Mouse (Mus musculus): ENCODE data around the gene Tmem223.
A peak's percentile ranks its signal among the peaks of the same experiment; 100 is the strongest.
"Not testable (repeated sequence)": the region's sequence is repeated elsewhere in the genome, so short reads cannot be mapped to it uniquely, and the experiment has no call there.

Gene Tmem223

GRCm38 (mm10) chr19:8770567-8771270 lies at the start of gene Tmem223:
Tmem223 (plus strand) TSS chr19:8770996.
- DNase-seq, result peak; percentile 89 to 90

- no peak for DNase-seq
Measured at GRCm38 (mm10) chr19:8721378-8721777, 49.4 kb upstream of the Tmem223 start.

- no peak for DNase-seq
Measured at GRCm38 (mm10) chr19:8722021-8722420, 48.8 kb upstream of the Tmem223 start.

GRCm38 (mm10) chr19:8722559-8722906 lies 48.3 kb upstream of the Tmem223 start:
- no peak for DNase-seq

GRCm38 (mm10) chr19:8722907-8723573 lies 47.8 kb upstream of the Tmem223 start, which contains the start of gene Slc3a2:
Slc3a2 (minus strand) TSS chr19:8723369.
- peak; percentile 95 to 97 for DNase-seq

GRCm38 (mm10) chr19:8723574-8724346 lies 47.0 kb upstream of the Tmem223 start:
- peak; percentile 31 to 56 for DNase-seq

GRCm38 (mm10) chr19:8724392-8724791 lies 46.4 kb upstream of the Tmem223 start:
- DNase-seq, result no peak

- no peak for DNase-seq
Measured at GRCm38 (mm10) chr19:8725081-8725613, 45.6 kb upstream of the Tmem223 start.

- no peak for DNase-seq
Measured at GRCm38 (mm10) chr19:8726609-8727390, 44.0 kb upstream of the Tmem223 start.

- no peak for DNase-seq
Measured at GRCm38 (mm10) chr19:8727495-8728114, 43.2 kb upstream of the Tmem223 start.

GRCm38 (mm10) chr19:8728335-8729099 lies 42.3 kb upstream of the Tmem223 start:
- not testable (repeated sequence) for DNase-seq

- no peak for DNase-seq
Measured at GRCm38 (mm10) chr19:8734334-8734733, 36.5 kb upstream of the Tmem223 start.

GRCm38 (mm10) chr19:8735389-8736159 lies 35.2 kb upstream of the Tmem223 start, which contains the start of gene Wdr74:
Wdr74 (plus strand) TSS chr19:8735827.
- peak; percentile 97 for DNase-seq

GRCm38 (mm10) chr19:8736160-8736467 lies 34.7 kb upstream of the Tmem223 start:
- DNase-seq, result no peak

- no peak for DNase-seq
Measured at GRCm38 (mm10) chr19:8738911-8739310, 31.9 kb upstream of the Tmem223 start.

GRCm38 (mm10) chr19:8739646-8740045 lies 31.1 kb upstream of the Tmem223 start:
- no peak for DNase-seq

- DNase-seq, result no peak
Measured at GRCm38 (mm10) chr19:8740603-8741002, 30.2 kb upstream of the Tmem223 start, which contains the start of gene 1700092M07Rik. 1700092M07Rik (plus strand) TSS chr19:8740718.

GRCm38 (mm10) chr19:8741243-8741869 lies 29.4 kb upstream of the Tmem223 start, which contains the start of gene Stx5a:
Stx5a (plus strand) TSS chr19:8741413.
- DNase-seq, result peak; percentile 96 to 97

- DNase-seq, result peak in 1 of 2 experiments; percentile 17
Measured at GRCm38 (mm10) chr19:8742176-8742575, 28.6 kb upstream of the Tmem223 start.

- DNase-seq, result no peak
Measured at GRCm38 (mm10) chr19:8745382-8745781, 25.4 kb upstream of the Tmem223 start.
